Mouse (Mus musculus) v-Abl transformed pro-B cells (cell line): Measurements from ENCODE around the gene Atp2b2.

ENCODE experiments used
- in situ Hi-C, 2 experiments: fragments of 400-800 bp; cut with MboI; formaldehyde crosslinking; loops; one replicate each; pipeline ENCODE4 v1.15.1; 2025; ENCODE audit not compliant: unreplicated experiment in 2 of 2

Gene Atp2b2

DNA sequence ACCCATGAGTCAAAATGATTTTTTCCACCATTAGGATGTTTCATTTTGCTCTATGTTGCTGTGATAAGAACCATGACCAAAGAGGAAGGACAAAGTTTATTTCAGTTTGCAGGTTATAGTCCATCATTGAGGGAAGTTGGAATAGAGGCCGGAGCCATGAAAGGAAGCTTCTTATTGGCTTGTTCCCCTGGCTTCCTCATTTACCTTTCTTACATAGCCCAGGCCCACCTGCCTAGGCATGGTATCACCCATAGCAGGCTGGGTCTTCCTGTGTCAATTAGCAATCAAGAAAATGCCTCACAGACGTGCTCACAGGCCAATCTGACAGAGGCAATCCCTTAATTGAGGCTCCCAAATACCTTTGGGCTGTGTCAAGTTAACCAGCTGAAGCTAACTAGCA, 18.6 kb downstream of the Atp2b2 start:
- in situ Hi-C loops, result no loop called here

DNA sequence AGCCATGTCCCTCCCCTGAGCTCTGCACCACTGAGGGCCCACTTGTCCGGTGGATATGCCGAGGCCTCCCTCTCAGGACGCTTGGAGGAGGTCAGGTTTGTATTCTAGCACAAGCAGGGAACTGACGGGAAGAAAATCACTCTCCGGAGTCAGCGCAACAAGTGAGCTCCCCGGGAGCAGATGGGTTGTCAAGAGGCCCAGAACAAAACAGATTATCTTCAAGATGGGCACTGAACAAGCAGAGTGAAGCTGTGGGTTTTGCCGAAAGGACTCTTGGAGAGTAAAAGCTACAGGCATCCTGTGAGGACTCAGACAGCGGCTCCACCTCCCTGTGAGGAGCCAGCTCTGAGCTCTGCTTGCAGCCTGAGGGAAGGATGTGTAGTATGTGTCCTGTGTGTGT, 20.3 kb downstream of the Atp2b2 start:
- in situ Hi-C loops, result no loop called here

DNA sequence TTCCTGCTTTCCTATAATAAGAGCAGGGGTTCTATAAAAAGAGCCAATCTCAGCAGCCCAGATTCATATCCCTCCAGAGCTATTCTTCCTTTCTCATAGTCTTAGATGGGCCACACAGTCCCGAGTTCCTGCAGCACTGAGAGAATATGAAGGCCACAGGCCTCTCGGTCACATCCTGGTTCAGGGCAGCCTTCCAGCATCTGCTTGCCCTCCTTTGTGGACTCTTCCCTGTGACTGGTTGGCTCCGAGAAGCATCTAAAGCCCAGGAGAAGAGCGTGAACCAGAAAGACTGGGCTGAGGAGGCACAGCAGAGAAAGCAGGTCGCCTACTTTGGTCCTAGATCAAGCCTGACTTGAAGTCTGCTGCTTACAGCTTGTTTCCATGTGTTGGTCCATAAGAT, 28.6 kb downstream of the Atp2b2 start:
- in situ Hi-C loops, result no loop called here

DNA sequence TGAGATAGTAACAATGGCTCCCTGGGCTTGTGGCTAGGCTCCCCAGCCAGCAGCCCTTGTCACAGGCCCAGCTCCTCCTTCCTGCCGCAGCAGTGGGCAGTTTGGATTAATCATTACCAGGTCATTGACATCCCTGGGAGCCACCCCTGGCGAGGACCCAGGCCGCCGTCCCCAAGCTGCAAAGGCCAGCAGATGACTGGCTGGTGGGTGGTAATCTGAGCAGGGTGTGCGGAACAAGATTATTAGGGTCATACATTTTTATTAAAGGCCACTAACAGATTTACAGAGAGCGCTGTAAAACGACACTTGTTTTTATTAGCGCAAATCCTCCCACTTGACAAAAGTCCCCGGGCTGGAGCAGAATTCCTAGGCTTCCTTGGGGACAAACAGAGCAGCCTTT, 29.6 kb downstream of the Atp2b2 start:
- in situ Hi-C loops, result no loop called here

DNA sequence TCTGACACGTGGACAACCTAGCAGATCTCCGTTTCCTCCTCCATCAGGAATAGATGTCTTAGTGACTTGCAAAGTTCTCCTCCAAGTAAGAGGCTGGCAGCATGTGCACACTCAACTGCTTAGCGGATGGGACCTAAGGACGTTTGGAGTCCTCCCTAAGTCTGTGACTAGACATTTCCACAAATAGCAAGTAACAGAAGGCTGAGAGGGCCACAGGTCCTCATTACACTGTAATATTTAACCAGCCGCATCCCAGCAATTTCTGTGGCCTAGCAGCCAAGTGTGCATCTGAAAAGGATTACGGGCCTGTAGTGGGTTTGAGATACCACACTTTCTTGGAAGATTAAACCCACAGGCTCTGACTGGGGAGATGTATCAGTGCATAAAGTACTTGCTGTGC, 30.4 kb downstream of the Atp2b2 start:
- in situ Hi-C loops, result no loop called here

DNA sequence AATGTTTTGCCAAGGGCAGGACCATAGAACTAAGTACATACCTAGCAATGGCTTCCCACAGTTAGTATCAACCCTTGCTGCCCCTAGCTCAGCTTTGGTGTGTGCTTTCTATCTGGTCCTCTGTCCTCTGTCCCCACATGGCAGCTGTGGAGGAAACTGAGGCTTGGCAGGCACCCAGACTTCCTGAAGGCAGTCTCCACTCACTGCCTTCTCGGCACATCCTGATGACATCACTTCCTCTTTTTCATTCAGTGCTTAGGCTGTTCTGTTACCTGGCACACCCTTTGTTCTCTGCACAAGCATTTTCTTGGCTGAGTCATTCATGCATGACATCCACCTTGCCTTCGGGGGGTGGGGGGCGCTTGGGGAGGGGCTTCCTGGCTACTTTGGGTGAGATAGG, 38.6 kb downstream of the Atp2b2 start:
- in situ Hi-C loops, result no loop called here

DNA sequence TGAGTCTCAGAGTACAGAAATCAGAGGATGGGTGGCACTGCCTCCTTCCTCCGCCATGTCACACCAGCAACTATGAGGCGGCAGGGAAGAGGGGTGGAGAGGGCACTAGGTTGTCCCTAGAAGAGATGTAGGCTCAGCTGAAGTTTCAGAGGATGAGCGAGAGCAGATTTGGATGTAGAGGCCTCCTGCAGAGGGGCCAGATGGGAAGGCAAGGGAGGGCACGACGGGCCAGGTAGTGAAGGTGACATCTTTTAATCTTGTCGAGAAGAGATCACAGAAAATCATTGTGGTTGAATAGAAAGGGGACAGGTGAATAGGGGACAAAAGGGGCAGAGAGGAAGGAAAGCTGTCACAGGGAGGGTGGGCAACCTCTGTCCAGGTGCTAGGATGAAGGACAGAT, 41.5 kb downstream of the Atp2b2 start:
- in situ Hi-C loops, result no loop called here

DNA sequence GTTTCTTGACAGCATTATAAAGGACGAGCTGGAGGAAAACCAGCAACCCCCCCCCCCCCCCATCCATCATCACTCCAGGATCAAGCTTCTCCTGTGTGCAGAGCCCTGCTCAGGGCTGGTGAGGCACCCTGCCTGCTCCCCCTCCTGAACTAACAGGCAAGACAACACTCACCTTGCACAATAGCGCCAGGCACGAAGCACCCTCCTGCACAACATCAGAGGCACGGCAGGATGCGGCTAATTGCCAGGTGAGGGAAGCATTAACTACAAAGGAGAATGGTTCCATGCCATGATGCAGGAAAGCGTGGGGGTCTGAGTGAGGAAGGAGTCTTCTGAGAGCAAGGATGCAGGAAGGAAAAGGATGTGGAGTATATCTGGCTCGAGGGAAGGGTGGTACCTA, 42.1 kb downstream of the Atp2b2 start:
- in situ Hi-C loops, result no loop called here

DNA sequence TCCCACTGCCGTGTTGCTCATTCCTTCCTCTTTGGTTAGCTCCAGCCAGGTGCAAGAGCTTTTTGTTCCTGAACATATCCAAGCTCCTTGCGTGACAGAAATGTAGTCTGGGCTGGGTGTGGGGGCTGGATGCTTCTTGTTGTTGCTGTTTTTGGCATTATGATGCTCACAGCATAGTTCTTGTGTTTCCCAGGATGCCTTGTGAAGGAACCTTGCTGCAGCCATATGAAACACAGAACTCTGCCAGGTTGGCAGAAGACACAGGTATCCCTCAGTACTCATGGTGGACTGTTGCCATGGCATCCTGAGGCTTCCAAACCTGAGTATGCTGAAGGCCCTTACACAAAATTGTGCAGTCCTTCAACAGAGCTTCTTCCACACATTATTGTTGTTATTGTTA, 44.0 kb downstream of the Atp2b2 start:
- in situ Hi-C loops, result no loop called here

DNA sequence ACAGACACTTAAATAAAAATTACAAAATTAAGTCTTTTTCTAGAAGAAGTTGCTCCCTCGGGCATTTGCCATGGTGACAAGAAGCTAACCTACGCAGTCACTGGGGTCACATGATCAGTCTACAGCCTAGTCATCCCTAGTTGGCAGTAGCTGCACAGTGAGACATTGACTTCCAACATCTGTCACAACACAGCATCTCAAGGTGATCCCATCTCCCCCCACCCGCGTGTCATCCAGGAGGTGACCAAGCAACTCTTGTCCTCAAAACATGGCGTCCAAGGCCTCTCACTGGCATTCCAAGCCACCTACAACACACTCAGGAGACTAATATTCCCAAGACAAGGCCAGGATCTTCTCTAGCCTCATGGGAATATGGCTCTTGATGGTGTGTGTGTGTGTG, 48.2 kb downstream of the Atp2b2 start:
- in situ Hi-C loops, result no loop called here

DNA sequence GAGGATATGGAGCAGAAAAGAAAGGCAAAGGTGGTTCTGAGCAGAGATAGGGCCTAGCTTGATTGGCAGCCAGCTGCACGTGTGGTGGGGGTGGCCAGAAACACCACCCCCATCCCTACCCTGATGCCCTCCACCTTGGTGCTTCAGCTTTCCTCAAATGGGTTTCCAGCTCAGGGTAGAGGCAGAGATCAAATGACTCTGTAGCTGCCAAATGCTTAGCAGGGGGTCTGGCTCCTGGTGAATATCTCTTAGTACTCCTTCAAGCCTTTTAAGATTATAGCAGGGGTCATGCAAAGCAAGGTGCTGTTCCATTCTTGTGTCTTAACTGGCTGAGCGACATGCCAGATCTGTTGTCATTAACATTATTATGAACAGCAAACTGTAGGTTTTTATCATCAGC, 50.3 kb downstream of the Atp2b2 start:
- in situ Hi-C loops, result no loop called here

DNA sequence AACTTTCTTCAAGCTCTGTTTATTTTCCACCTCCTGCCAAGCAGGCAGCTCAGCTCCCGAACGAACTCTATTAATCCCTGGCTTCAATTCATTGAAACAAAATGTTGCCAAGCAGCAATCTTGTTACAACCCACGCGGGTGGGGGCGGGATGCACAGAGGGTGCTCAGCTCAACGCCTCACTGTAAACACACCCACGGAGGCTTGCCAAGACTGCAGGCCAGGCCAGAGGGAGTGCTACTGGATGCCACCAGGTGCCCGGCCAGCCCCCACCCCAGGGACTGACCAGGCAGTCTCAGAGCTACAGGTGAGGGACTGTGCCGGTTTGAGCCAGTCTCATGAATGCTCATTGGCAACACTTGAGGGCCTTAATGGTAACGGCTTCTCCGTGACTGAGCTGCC, 50.9 kb downstream of the Atp2b2 start:
- in situ Hi-C loops, result no loop called here

DNA sequence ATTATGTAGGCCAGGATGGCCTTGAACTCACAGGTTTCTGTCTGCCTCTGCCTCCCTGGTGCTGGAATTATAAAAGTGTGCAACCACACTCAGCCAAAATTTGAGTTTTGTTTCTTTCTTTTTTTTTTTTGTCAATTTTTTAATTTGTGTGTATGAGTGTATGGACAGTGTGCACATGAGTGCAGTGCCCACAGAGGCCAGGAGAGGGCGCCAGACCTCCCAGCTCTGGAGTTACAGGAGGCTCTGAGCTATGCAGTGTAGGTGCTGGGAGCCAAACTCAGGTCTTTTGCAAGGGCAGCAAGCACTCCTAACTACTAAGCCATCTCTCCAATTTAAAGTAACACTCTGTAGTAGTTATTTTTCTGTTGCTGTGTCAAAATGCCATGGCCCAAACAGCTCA, 52.4 kb downstream of the Atp2b2 start:
- in situ Hi-C loops, result no loop called here

DNA sequence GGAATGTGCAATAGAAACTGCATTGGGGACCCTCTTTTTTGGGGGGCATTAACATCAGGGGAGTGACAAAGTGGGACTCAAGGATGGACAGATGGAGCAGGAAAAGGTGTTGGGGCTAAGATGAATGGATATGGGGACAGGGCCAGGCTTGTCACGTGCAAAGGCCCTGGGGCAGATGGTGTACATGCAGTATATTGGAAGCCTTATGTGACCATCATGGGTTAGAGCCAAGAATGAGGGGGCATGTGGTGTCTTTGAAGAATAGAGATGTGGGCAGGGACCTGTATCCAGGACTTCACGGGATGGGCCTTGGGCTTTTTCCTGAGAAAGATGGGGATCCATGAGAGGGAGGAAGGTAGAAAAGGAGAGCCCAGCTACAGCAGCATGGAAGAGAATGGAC, 53.9 kb downstream of the Atp2b2 start:
- in situ Hi-C loops, result no loop called here

DNA sequence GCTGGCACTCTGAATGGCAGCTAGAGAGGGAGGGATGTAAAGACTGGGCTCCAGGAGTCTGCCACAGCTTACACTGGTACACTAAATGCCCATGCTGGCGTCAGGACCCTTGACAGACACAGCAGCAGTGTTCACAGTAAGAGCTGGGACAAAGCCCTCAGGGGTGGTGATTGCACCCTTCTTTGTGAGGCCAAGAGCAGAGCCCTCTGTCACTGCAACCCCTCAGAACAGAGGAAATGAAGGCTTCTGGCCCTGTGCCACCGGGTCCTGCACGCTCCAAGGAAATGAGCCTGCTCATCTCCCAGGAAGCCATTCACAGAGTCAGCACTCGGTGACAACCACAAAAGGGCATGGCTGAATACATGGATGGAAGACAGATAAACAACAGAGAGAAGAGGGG, 55.7 kb downstream of the Atp2b2 start:
- in situ Hi-C loops, result no loop called here

DNA sequence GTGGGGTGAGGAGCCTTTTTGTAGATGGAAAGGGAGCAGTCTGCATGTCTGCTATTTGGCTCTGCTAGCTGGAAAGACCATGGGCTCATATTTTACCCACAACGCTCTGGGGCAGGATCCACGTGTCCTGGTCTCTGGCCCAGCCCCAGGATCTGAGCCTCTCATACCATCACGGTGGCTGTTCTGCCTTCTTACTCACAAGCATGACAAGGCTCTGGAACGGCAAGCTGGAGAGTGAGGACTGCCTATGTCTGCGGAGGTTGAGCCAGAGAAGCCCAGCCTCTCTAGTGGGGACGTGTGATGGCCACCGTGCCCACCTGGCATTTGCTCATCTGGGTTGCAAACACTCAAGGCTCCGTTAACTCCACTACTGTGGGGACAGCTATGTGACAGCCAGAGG, 63.7 kb downstream of the Atp2b2 start:
- in situ Hi-C loops, result no loop called here

DNA sequence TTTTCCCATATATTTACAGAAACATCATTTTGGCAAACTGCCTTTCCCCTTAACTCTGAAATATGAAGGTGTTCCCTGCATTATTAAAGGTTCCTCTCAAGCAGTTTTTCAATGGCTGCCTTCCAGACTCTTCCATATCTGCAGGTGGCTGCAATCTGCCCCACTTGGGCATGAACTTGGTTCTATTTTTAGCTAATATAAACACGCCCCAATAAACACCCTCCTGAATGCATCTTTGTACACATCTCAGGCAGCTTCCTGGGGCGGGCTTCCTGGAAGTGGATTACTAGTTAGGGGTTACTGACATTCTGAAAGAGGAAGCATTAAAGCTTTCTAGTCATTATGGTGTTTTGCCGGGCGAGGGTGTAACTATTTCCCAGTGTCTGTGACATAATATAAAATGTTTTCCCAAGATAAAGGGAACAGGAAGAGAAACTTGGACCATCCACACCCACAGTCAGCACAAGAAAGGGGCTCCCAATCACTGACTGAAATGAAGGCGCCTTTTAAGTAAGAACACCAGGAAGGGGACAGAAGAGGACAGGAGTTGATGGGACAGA, 64.2 kb downstream of the Atp2b2 start:
- in situ Hi-C loops, result no loop called here

DNA sequence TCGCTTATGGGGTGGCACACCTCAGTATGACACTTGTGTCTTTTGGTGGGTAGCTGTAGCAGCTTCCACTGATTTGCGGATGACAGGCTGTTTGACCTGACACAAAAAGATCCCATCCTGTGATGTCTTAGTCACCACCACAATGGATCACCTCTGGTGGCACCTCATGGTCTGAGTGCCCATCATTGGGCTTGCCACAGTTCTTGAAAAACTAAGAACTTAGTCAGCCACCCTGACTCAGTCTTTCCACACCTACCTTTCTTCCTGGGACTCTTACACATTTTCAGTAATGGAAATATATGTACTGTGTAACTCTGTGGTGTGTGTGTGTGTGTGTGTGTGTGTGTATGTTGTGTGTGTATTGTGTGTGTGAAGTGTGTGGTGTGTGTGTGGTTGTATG, 71.5 kb downstream of the Atp2b2 start:
- in situ Hi-C loops, result no loop called here

DNA sequence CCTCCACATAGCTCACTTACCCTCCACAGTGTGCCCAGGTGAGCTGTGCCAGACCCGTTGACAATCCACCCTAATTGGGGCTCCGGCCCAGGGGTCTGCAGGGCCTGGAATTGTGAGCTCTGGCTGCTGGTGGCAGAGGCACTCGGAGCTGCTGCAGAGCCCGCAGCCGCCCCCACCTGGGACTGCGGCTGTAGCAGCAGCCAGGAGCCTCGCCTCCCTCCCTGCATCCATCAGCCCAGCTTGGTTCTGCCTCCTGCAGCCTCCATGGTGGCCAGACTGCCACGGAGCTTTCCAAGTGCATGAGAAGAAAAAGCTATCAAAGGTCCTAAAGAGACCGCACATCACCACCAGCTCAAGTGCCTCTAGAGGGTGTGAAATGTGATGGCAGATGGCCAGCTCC, 71.9 kb downstream of the Atp2b2 start:
- in situ Hi-C loops, result no loop called here

DNA sequence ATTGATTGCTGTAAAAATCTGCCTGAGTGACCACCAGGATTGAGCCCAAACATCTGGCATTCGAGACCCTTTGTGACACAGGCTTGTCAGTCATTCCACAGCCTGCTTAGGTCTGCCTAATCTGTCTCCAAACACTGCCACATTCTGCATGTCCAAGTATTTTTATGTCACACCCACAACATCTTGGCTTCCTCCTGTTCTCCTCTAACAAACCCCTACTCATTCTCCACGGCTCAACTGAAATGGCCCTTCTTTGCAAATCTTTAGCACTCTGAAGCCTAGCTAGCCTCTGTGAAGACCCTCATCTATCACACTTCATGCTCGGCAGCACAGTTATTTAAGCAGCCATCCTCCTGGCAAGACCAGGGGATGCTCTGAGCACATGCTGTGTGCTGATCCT, 72.7 kb downstream of the Atp2b2 start:
- in situ Hi-C loops, result no loop called here

DNA sequence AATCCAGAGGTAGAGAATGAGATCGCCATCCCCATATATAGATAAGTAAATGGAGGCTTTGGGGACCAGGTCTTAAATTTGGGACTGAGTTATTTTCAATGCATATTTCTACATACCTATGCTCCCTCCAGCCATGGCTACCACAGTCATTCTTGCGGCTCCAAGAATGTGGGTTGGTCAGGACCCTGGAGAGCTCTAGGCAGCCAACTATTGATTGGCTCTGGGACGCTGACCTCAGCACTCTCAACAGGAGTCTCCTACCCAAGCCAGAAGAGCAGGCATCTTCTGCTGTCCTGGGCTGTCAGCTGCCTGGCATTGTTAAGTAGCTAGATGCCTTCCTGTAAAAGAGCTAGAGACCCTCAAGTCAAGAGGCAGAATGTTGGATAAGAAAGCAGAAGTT, 79.6 kb downstream of the Atp2b2 start:
- in situ Hi-C loops, result no loop called here

DNA sequence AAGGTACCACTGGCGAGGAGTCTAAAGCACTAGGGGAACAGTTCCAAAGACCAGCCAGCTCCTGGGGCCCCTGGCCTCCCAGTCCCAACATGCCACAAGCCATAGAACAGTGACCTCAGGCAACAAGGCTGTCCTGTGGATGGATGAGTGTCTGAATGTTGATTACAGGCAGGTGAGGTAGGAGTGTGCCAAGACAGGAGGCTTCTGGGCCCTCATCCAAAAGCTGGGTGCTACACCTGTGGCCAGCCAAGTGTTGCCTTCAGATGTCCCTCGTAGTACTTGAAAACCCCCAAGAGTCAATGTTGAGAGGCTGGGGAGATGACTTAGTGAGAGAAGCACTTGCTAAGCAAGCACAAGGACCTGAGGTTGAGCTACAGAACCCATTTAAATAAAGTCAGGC, 80.8 kb downstream of the Atp2b2 start:
- in situ Hi-C loops, result no loop called here

DNA sequence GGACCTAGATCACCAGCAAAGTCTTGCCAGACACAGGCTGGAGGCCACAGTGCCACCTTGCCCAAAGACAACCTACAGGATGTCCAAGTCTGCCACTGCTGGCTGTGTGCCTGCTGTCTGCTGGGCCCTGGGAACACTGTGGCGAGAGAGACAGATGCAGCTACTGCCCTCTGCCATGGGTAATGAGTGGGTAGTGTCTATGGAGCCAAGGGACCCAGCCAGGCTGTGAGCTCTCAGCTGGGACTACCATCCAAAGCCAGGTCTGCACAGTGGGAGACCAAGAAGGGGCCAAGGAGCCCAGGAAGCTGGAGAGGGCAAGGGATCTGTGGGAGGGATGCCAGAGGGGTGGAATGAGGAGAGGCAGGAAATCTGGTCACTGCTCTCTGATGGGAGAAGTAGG, 83.1 kb downstream of the Atp2b2 start:
- in situ Hi-C loops, result no loop called here

DNA sequence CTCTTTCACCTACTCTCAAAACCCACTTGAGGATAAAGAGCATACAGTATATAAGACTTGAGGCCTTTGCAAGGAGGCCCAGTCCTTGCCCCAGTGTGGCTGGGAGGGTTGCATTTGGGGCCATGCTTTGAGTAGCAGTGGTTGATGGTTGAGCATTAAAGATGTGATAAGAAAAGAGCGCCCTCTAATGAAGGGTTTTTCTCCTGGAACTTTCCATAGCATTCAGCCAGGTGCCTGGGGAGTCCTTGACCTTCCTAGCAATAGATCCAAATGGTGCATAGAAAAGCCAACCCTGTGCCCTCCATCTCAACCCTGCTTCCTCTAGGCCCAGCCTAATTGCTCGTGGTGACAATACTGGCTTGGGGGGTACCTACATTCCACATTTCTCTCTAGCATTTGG, 83.7 kb downstream of the Atp2b2 start:
- in situ Hi-C loops, result no loop called here
